Mouse (Mus musculus): Measurements from ENCODE around the gene Slc27a5.

Slc27a5 gene

GRCm38 (mm10) chr7:13024805-13025204, 26.8 kb upstream of the Slc27a5 start:
- DNase-seq (ENCODE audit: extremely low read depth, insufficient read length, low spot score): peak; percentile 77

DNA sequence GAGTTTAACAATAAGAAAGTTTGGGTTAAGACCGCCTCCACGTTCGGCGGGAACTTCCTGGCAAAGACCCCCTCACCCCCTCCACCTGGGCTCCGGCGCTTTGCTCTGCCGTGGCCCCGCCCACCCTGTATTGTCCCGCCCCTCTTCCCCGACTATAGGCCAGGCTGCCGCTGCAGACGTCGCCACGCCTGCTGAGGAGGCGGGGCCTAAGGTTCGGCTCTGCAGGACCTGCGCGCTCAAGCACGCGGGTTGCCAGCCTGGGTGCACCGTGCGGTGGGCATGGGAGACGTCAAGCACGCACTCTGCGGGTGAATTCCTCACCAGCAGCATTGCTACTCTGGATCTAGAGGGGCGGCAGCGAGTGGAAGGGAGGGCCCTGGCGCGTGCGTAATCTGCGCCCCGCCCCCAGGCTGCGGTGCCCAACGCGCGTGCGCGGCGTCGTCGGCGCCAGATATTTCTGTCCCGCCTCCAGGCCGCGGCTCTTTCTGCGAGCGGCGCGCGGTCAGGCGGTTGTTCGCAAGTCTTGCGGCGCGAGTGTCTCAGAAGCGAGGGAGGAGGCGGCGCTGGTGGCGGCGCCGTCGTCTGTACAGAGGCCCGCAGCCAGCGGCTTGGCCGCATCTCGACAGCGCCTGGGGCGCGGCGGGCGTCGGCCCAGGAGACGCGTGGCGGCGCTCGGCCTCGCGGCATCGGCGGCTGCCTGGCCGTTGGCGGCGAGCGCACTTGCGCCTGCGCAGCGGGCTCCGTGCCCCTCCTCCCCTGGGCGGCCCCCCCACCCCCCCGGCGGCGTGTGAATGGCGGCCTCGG, 26.1 kb upstream of the Slc27a5 start:
- DNase-seq (ENCODE audit: extremely low read depth, insufficient read length, low spot score): peak; percentile 93

DNA sequence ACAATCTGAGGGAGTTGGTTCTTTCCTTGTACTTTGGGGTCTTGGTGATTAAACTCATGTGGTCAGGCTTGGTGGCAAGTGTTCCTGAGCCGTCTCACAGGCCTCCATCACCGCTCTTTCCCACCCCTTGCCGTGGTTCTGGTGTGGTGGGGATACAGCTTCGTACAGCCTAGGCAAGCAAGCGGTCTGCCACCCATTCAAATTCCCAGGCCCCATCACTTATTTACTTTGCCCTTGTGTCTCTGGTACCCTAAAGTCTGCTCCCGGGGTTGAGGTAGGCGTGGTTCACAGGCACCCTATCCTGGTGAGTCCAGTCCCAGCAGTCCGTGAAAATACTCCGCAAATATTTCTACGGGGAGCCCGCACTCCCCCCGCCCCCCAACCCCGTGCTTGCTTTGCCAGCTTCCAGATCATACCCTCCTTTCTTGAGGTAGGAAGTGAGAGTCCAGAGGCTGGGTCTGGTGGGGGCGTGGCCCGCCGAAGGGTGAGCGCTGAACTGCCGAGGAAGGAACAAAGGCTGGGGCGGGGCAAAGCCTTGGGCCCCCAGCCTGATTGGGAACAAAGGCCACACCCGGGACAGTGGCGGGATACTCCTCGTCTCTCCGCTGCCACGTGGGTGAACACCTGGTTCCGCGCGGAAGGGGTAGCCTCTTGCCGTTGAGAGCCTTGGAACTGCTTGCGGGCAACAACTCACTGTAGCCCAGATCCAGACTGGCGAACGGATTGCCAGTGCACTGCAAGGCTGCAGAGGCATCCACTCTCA, 25.0 kb upstream of the Slc27a5 start:
- no peak for DNase-seq (ENCODE audit: extremely low read depth, insufficient read length, low spot score)

- no peak for DNase-seq (ENCODE audit: extremely low read depth, insufficient read length, low spot score)
These were observed 17.2 kb upstream of the Slc27a5 start for GRCm38 (mm10) chr7:13015217-13015616.

- no peak for DNase-seq (ENCODE audit: extremely low read depth, insufficient read length, low spot score)
These were observed 16.4 kb upstream of the Slc27a5 start for GRCm38 (mm10) chr7:13014275-13014839.

GRCm38 (mm10) chr7:13013671-13014070, 15.7 kb upstream of the Slc27a5 start:
- no peak for DNase-seq (ENCODE audit: extremely low read depth, insufficient read length, low spot score)

DNA sequence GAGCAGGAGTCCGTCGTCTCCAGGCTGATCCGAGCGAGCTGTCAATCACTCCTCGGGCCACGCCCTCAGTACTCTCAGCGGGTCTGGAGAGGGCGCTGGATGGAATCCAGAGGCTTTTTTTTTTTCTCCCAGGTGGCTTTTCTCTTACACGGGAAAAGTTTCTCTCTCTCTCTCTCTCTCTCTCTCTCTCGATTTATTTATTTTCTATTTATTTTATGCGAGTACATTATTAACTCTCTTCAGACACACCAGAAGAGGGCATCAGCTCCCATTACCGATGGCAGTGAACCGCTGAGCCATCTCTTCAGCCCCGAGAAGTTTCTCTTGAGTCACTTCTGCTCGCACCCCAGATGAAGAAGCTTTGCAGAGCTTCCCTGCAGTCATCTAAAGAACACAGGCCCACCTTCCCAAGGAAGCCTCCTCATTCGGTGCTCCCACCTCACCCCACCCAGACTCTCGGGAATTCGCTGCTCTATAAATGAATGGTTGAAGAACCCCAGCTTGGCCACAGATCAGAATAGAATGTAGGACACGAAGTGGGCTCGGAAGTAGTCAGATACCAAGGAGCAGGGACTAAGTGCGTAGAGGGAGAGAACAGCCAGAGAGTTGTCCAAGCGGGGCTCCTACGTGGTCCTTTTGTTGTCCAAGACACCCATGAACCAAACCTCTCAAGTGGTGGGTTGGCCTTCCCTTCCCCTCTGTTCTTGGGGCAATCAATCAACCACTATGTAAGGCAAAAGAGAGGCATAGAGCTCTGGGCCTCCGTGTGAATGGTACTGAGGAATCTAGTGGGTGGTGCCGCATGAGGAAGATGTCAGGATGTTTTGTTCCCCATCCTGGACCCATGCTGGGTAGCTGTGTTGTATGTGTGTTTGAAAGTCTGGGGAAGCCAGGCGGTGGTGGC, 12.3 kb upstream of the Slc27a5 start, which contains the start of gene Zbtb45:
TSS of gene Zbtb45 (minus strand) at position 30 of the 904 bp plus-strand sequence.
- no peak for DNase-seq (ENCODE audit: extremely low read depth, insufficient read length, low spot score)

DNA sequence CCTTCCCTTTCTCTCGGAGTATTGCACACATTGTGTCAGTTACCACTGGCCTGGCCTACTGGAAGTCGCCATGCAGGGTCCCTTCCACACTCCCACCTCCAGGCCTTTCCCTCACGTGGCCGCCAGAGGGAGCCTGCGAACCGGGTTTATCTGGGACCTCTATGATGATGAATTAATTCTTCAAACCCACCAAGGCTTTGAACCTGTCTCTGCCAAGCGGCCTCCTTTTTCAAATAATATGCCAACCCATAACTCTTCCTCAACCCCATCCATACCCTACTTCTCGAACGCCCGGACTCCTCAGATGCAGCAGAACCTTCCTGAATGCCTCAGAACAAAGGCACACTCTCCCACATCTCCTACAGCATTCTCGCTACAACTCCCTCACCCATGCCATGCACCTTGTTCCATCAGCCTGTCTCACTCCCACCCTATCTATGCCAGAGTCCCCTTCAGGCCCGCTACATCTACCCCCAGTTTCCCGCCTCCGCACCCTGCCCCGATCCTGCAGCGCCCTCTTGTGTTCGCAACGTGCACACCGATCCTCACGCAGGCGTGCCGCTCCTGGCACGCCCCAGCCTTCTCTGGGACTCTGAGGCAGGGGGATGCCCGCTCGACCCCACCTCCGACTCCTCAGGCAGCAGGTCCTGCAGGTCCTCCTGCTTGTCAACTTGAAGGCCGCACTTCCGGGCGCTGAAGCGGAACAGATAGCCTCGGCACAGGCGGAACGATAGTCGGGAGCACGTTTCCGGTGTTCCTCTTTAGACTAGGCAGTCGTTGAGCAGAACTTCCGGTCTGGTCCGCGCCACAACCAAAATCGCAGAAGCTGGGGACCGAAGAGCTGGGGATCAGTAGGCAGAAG, 11.4 kb upstream of the Slc27a5 start:
- DNase-seq (ENCODE audit: extremely low read depth, insufficient read length, low spot score): peak; percentile 96

GRCm38 (mm10) chr7:13007341-13008092, 9.5 kb upstream of the Slc27a5 start:
- DNase-seq (ENCODE audit: extremely low read depth, insufficient read length, low spot score): no peak

- no peak for DNase-seq (ENCODE audit: extremely low read depth, insufficient read length, low spot score)
These were observed 8.5 kb upstream of the Slc27a5 start for GRCm38 (mm10) chr7:13006531-13006930.

- no peak for DNase-seq (ENCODE audit: extremely low read depth, insufficient read length, low spot score)
These were observed 8.0 kb upstream of the Slc27a5 start for GRCm38 (mm10) chr7:13006011-13006410.

- DNase-seq (ENCODE audit: extremely low read depth, insufficient read length, low spot score): no peak
These were observed 5.4 kb upstream of the Slc27a5 start for GRCm38 (mm10) chr7:13003380-13003779.

GRCm38 (mm10) chr7:13001584-13001983, 3.6 kb upstream of the Slc27a5 start:
- no peak for DNase-seq (ENCODE audit: extremely low read depth, insufficient read length, low spot score)

DNA sequence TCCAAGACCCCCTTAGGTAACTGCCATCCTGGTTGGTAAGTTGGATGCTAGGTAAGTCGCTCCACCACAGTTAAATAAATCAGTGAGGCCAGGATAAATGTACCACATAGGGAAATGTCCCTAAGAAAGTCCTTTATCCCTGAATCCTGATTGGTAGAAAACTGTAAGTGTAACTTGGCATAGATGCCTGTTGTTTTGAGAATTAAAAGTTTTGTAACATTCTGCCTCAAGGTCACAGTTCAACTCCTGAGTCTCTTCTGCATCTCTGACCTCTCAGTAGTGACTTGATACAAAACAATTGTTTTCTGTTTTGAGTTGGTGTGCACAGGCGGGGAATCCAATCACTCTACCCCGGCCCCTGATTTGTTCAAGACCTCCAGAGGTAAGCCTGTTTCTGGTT, 859 bp upstream of the Slc27a5 start, which contains the start of gene Trim28:
TSS of gene Trim28 (plus strand) at position 264 of the 400 bp plus-strand sequence.
- DNase-seq (ENCODE audit: extremely low read depth, insufficient read length, low spot score): no peak

- DNase-seq (ENCODE audit: extremely low read depth, insufficient read length, low spot score): no peak
These were observed 762 bp downstream of the Slc27a5 start for GRCm38 (mm10) chr7:12997230-12997629.

DNA sequence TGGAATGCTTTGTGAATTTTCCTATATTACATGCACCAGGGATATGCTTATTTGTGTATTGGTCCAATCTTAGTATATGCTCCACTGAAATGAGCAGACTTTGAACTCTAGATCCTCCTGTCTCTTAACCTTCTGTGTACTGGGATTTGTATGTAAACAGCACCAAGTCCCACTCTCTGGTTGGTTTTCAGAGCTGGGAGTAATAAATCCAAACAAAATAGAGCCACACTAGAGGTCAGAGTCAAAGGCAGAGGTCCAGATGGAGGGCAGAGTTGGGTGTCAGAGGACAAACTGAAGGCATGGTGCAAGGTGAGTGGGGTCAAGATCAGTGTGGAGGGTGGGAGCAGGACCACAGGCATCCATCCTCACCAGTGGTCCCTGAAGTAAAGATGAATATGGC, 2.1 kb downstream of the Slc27a5 start:
- no peak for DNase-seq (ENCODE audit: extremely low read depth, insufficient read length, low spot score)

GRCm38 (mm10) chr7:12993148-12993547, 4.8 kb downstream of the Slc27a5 start:
- no peak for DNase-seq (ENCODE audit: extremely low read depth, insufficient read length, low spot score)

GRCm38 (mm10) chr7:12992222-12992621, 5.8 kb downstream of the Slc27a5 start:
- DNase-seq (ENCODE audit: extremely low read depth, insufficient read length, low spot score): no peak

Measured in 3134 (cell line).